Mouse (Mus musculus): ENCODE results near the gene Pcnt.
A peak's percentile ranks its signal among the peaks of the same experiment; 100 is the strongest.

Pcnt gene

DNA sequence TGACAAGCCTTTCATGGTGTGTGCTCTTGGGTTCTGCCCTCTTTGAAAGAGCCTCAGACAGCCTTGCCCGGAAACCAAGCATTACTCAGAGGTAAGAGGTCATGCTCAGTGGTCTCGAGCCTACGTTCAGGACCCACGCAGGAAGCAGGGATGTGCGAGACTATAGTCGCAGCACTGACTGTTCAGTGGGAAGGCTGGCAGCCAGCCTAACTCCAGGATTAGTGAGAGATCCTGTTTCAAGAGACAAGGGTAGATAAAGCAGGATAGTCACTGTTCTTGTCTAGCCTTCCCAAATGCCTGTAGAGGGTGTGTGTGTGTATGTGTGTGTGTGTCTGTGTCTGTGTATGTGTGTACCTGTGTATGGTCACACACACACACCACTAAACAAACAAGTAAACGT is 126.4 kb downstream of the Pcnt start:
- peak; percentile 7 for DNase-seq (ENCODE audit: inconsistent ontology term)

DNA sequence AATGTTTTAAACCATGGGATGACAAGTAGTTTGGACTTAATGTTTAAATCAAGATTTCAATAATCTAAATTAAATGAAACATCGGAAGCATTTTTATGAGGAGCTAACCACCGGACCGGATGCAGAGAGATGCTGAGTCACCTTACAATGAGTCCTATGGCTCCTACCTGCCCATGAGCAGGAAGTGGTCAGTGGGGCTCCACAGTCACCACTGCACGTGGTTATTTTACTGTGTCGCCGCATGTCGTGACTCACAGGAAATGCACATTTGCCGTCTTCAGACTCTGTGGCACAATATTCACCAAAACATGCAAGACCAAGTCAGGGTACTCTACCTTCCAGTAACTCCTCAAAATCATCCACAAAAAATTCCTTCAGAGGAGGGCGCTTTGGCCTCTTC is 135.8 kb downstream of the Pcnt start:
- DNase-seq (ENCODE audit: inconsistent ontology term): no peak
